Mouse (Mus musculus) mesoderm, embryonic 11.5 days (tissue): ENCODE results near the gene Sdhaf4.
A peak's percentile ranks its signal among the peaks of the same experiment; 100 is the strongest.
"Not testable (repeated sequence)": the region's sequence is repeated elsewhere in the genome, so short reads cannot be mapped to it uniquely, and the experiment has no call there.

Source experiments
- DNase-seq: peaks from one replicate; pipeline ENCODE4 v3.0.0-alpha.2; 2012; ENCODE audit warnings: low read depth, low spot score

Gene Sdhaf4

GRCm38 (mm10) chr1:24005070-24005804 lies at the start of gene Sdhaf4:
Sdhaf4 (minus strand) TSS chr1:24005656.
- DNase-seq, result peak; percentile 95

- DNase-seq, result no peak
Observed at GRCm38 (mm10) chr1:24046730-24047510, 41.5 kb upstream of the Sdhaf4 start.

- no peak for DNase-seq
Observed at GRCm38 (mm10) chr1:24045627-24046026, 40.2 kb upstream of the Sdhaf4 start.

GRCm38 (mm10) chr1:24043007-24043406 lies 37.6 kb upstream of the Sdhaf4 start:
- DNase-seq, result peak; percentile 7

GRCm38 (mm10) chr1:24033759-24034423 lies 28.4 kb upstream of the Sdhaf4 start:
- DNase-seq, result no peak

- no peak for DNase-seq
Observed at GRCm38 (mm10) chr1:24010821-24011220, 5.4 kb upstream of the Sdhaf4 start.

- DNase-seq, result no peak
Observed at GRCm38 (mm10) chr1:24010016-24010415, 4.6 kb upstream of the Sdhaf4 start.

GRCm38 (mm10) chr1:24007621-24008020 lies 2.2 kb upstream of the Sdhaf4 start:
- DNase-seq, result no peak

GRCm38 (mm10) chr1:23999318-23999717 lies 6.1 kb downstream of the Sdhaf4 start:
- no peak for DNase-seq

GRCm38 (mm10) chr1:23998866-23999265 lies 6.6 kb downstream of the Sdhaf4 start:
- DNase-seq, result no peak

GRCm38 (mm10) chr1:23998120-23998810 lies 7.2 kb downstream of the Sdhaf4 start:
- no peak for DNase-seq

GRCm38 (mm10) chr1:23997493-23997892 lies 8.0 kb downstream of the Sdhaf4 start:
- no peak for DNase-seq

GRCm38 (mm10) chr1:23995420-23995819 lies 10.0 kb downstream of the Sdhaf4 start:
- no peak for DNase-seq

GRCm38 (mm10) chr1:23983118-23983517 lies 22.3 kb downstream of the Sdhaf4 start:
- DNase-seq, result no peak

GRCm38 (mm10) chr1:23978281-23978680 lies 27.2 kb downstream of the Sdhaf4 start:
- no peak for DNase-seq

GRCm38 (mm10) chr1:23971159-23971558 lies 34.3 kb downstream of the Sdhaf4 start:
- not testable (repeated sequence) for DNase-seq

GRCm38 (mm10) chr1:23968027-23968725 lies 37.3 kb downstream of the Sdhaf4 start:
- no peak for DNase-seq

- DNase-seq, result peak; percentile 23
Observed at GRCm38 (mm10) chr1:23966226-23966625, 39.2 kb downstream of the Sdhaf4 start.

- DNase-seq, result peak; percentile 11
Observed at GRCm38 (mm10) chr1:23959415-23959732, 46.1 kb downstream of the Sdhaf4 start.

GRCm38 (mm10) chr1:23958668-23959414 lies 46.6 kb downstream of the Sdhaf4 start:
- peak; percentile 22 for DNase-seq

- no peak for DNase-seq
Observed at GRCm38 (mm10) chr1:23958101-23958500, 47.4 kb downstream of the Sdhaf4 start.
